Mouse (Mus musculus) spleen, adult 18-20 months (tissue): ENCODE measurements around the gene Ddi2.

Experiments used
- DNase-seq, 2 experiments: peaks; one replicate each; pipeline ENCODE4 v3.0.0; 2022; ENCODE audit warnings: mixed read lengths in 2 of 2

The Ddi2 gene

GRCm38 (mm10) chr4:141686525-141686924 lies 36.7 kb downstream of the Ddi2 start:
- no peak for DNase-seq

- no peak for DNase-seq
Observed at GRCm38 (mm10) chr4:141686093-141686492, 37.1 kb downstream of the Ddi2 start.

GRCm38 (mm10) chr4:141685499-141685898 lies 37.7 kb downstream of the Ddi2 start, which contains the start of gene Rsc1a1:
Gene Rsc1a1 (minus strand): TSS chr4:141685599.
- no peak for DNase-seq

GRCm38 (mm10) chr4:141682706-141683230 lies 40.5 kb downstream of the Ddi2 start:
- DNase-seq, result no peak

GRCm38 (mm10) chr4:141681767-141682166 lies 41.5 kb downstream of the Ddi2 start:
- DNase-seq, result no peak

GRCm38 (mm10) chr4:141680892-141681291 lies 42.3 kb downstream of the Ddi2 start:
- DNase-seq, result no peak

- DNase-seq, result no peak
Observed at GRCm38 (mm10) chr4:141679016-141679415, 44.2 kb downstream of the Ddi2 start.

GRCm38 (mm10) chr4:141676462-141676979 lies 46.7 kb downstream of the Ddi2 start:
- DNase-seq, result no peak

GRCm38 (mm10) chr4:141672325-141672724 lies 50.9 kb downstream of the Ddi2 start:
- DNase-seq, result no peak

GRCm38 (mm10) chr4:141671389-141671788 lies 51.8 kb downstream of the Ddi2 start:
- DNase-seq, result no peak

- no peak for DNase-seq
Observed at GRCm38 (mm10) chr4:141669898-141670712, 53.1 kb downstream of the Ddi2 start.

GRCm38 (mm10) chr4:141664799-141665198 lies 58.4 kb downstream of the Ddi2 start, which contains the start of gene Plekhm2:
Gene Plekhm2 (minus strand): TSS chr4:141664899.
- DNase-seq, result no peak

- peak; percentile 54 to 74 for DNase-seq
Observed at GRCm38 (mm10) chr4:141664011-141664745, 59.0 kb downstream of the Ddi2 start.

- DNase-seq, result peak in 1 of 2 experiments; percentile 28
Observed at GRCm38 (mm10) chr4:141663122-141663931, 59.9 kb downstream of the Ddi2 start.

GRCm38 (mm10) chr4:141660884-141661283 lies 62.3 kb downstream of the Ddi2 start:
- DNase-seq, result no peak

GRCm38 (mm10) chr4:141659739-141660138 lies 63.5 kb downstream of the Ddi2 start:
- DNase-seq, result no peak

GRCm38 (mm10) chr4:141658846-141659484 lies 64.3 kb downstream of the Ddi2 start:
- DNase-seq, result no peak

- no peak for DNase-seq
Observed at GRCm38 (mm10) chr4:141656932-141657331, 66.3 kb downstream of the Ddi2 start.

GRCm38 (mm10) chr4:141655908-141656608 lies 67.2 kb downstream of the Ddi2 start:
- no peak for DNase-seq

GRCm38 (mm10) chr4:141654509-141654908 lies 68.7 kb downstream of the Ddi2 start:
- no peak for DNase-seq

- no peak for DNase-seq
Observed at GRCm38 (mm10) chr4:141653813-141654212, 69.4 kb downstream of the Ddi2 start.
